Mouse (Mus musculus) ES-Bruce4 (cell line): ENCODE data around the gene Crebrf. TPM values are rescaled to one million over a fixed set of nuclear protein-coding genes. Genes with fewer than 3 reads are reported as not detected.

Experiments used
- H3K27ac ChIP-seq: 2 replicates; pipeline ENCODE4 v1.5.1; 2012; ENCODE audit warnings: low read length, inconsistent platforms; ENCODE audit not compliant: insufficient read depth
- H3K27me3 ChIP-seq: 2 replicates; pipeline ENCODE4 v1.6.1; 2012; ENCODE audit warnings: mild to moderate bottlenecking, low read length, inconsistent platforms; ENCODE audit not compliant: control insufficient read depth, poor library complexity, insufficient read depth, severe bottlenecking
- H3K36me3 ChIP-seq: 2 replicates; pipeline ENCODE4 v1.6.1; 2012; ENCODE audit warnings: inconsistent platforms, mild to moderate bottlenecking, low read length, moderate library complexity; ENCODE audit not compliant: control insufficient read depth, poor library complexity, insufficient read depth, severe bottlenecking
- H3K4me1 ChIP-seq: one replicate; pipeline ENCODE4 v1.8.1; 2011; ENCODE audit warnings: low read length; ENCODE audit not compliant: control insufficient read depth, insufficient read depth
- H3K4me3 ChIP-seq: 2 replicates; pipeline ENCODE4 v1.5.1; 2011; ENCODE audit warnings: low read depth, mild to moderate bottlenecking, low read length
- H3K9ac ChIP-seq: 2 replicates; pipeline ENCODE4 v1.6.1; 2012; ENCODE audit warnings: low read depth, mild to moderate bottlenecking, inconsistent platforms; ENCODE audit not compliant: poor library complexity, severe bottlenecking
- H3K9me3 ChIP-seq: replicated peaks from 2 replicates; pipeline ENCODE4 v1.6.1; 2012; ENCODE audit warnings: mild to moderate bottlenecking, low read length, inconsistent platforms; ENCODE audit not compliant: control insufficient read depth, poor library complexity, insufficient read depth, severe bottlenecking
- CTCF ChIP-seq: IDR thresholded peaks from one replicate; pipeline ENCODE4 v1.8.1; 2011; ENCODE audit warnings: low read depth, low read length
- EP300 ChIP-seq: IDR thresholded peaks from 2 replicates; pipeline ENCODE4 v1.6.1; 2011; ENCODE audit warnings: low read depth, low read length; ENCODE audit not compliant: insufficient read depth
- POLR2A ChIP-seq: IDR thresholded peaks from one replicate; pipeline ENCODE4 v1.8.1; 2011; ENCODE audit warnings: low read length; ENCODE audit not compliant: insufficient read depth
- polyA plus RNA-seq: library from polyadenylated mRNA; stranded (reverse); fragments of >200 nt; gene quantifications from 2 replicates; pipeline ENCODE4 v1.2.4, GENCODE M21; 2011; ENCODE audit warnings: low read depth; ENCODE audit not compliant: missing spikeins, insufficient read depth, insufficient read length

The Crebrf gene
- 18.6 and 21.4 TPM in 2 replicates for polyA plus RNA-seq

DNA sequence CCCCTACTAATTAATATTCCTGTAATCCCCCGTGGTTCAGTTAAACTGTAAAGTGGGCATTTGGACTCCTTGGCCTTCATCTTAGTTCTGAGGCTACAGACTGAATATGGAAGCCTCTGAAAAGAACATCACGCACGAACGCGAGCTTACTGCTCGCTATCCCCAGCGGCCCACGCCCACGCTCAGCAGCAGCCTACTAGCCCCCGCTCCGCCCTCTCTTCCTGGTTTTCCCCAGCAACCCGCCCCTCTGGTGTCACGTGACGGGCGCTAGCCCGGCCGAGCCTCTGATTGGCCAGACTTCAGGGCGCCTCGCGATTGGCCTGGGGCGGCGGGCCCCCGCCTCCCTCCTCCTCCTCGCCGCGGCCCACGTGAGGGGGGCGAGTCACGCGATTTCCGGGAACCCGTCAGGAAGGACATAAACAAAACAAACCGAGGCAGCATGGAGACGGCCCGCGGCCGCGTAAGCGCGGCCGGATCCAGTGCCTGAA is at the start of gene Crebrf:
Crebrf (plus strand) TSS at position 380 of the 488 bp plus-strand sequence.
- no peak for TF ChIP-seq CTCF
- peak; percentile 86 for TF ChIP-seq POLR2A
- Histone ChIP-seq H3K9me3 (no peaks in the 10 kb centered on the region), H3K36me3 (no peaks in the 10 kb centered on the region), H3K4me1 (no peaks in the 10 kb centered on the region), H3K27ac (0 out of 2 replicates have a peak within 1 kb of the TSS, but pooled peaks have one; percentile 30), H3K9ac (peak within 1 kb of the TSS; percentile 93), H3K4me3 (peak within 1 kb of the TSS; percentile 95), H3K27me3 (no peaks in the 10 kb centered on the region)

DNA sequence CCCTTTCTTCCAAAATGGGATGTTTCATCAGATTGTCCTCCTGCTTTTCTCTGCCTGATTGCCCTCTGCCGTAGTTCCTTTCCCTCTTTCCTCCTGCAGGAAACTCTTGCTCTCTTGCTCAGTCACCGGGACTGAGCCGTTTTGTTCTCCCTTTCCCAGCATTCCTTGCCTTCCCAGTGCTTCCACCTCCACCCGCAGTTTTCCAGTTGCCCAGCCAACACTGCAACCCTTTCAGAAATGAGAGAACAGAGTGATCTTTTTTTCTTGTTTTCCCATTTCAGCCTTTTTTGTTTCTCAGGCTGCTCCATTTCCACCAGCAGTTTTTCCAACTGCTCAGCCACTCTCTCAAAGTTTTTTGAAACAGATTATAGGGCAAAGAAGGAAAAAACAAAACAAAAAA is 44.2 kb upstream of the Crebrf start:
- no peaks in the 10 kb centered on the region for H3K4me1 ChIP-seq
- H3K4me3 ChIP-seq = no peak overlapping the region
- no peaks in the 10 kb centered on the region for H3K36me3 ChIP-seq
- no peak overlapping the region for H3K9ac ChIP-seq
- no peaks in the 10 kb centered on the region for H3K9me3 ChIP-seq
- no peak overlapping the region for H3K27ac ChIP-seq
- no peaks in the 10 kb centered on the region for H3K27me3 ChIP-seq
- TF ChIP-seq CTCF = no peak

DNA sequence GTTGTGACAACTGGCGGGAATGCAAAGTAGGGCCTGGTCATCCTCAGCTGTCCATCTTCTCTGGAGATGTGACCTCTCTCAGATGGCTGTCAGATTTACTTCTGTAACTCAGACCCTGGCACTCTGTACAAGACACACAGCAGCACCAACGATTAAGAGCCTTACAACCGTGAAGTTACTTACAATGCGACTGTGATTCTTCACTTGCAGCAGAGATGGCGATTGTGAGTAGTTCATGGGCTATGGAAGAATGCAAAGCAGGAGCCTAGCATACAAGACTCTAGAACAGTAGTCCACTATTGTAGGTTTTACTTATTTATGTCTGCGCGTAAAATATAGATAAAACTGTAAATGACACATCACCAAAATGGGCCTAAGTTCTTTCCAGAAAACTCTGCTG is 39.6 kb upstream of the Crebrf start:
- no peaks in the 10 kb centered on the region for H3K27me3 ChIP-seq
- H3K9ac ChIP-seq = no peak overlapping the region
- H3K4me1 ChIP-seq = no peaks in the 10 kb centered on the region
- H3K27ac ChIP-seq = no peak overlapping the region
- no peaks in the 10 kb centered on the region for H3K9me3 ChIP-seq
- 0 out of 2 replicates have a peak overlapping the region, but pooled peaks have one; percentile 4 for H3K4me3 ChIP-seq
- H3K36me3 ChIP-seq = no peaks in the 10 kb centered on the region
- no peak for TF ChIP-seq CTCF
- no peak for TF ChIP-seq EP300
- TF ChIP-seq POLR2A = no peak

DNA sequence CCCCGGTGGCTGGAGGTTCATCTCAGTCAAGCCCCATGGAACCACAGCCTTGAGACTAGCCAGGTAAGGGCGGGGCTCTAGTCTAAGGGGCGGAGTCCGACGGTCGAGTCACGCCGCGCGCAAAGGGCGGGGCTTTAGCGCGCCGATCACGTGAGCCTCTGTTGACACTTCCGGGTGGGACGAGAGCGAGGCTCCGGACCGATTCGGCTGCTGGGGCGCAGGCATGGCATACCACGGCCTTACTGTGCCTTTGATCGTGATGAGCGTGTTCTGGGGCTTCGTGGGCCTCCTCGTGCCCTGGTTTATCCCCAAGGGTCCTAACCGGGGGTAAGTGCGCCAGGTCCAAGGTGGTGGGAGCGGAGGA is 39.2 kb upstream of the Crebrf start:
- Histone ChIP-seq H3K36me3 (no peaks in the 10 kb centered on the region), H3K9me3 (no peaks in the 10 kb centered on the region), H3K9ac (peak overlapping the region; percentile 52), H3K4me1 (no peaks in the 10 kb centered on the region), H3K4me3 (peak overlapping the region; percentile 90), H3K27me3 (no peaks in the 10 kb centered on the region), H3K27ac (0 out of 2 replicates have a peak overlapping the region, but pooled peaks have one; percentile 24)
- 0 out of 2 replicates have a peak, but pooled peaks have one; percentile 20 for TF ChIP-seq EP300
- TF ChIP-seq POLR2A = peak; percentile 69
- TF ChIP-seq CTCF = no peak

DNA sequence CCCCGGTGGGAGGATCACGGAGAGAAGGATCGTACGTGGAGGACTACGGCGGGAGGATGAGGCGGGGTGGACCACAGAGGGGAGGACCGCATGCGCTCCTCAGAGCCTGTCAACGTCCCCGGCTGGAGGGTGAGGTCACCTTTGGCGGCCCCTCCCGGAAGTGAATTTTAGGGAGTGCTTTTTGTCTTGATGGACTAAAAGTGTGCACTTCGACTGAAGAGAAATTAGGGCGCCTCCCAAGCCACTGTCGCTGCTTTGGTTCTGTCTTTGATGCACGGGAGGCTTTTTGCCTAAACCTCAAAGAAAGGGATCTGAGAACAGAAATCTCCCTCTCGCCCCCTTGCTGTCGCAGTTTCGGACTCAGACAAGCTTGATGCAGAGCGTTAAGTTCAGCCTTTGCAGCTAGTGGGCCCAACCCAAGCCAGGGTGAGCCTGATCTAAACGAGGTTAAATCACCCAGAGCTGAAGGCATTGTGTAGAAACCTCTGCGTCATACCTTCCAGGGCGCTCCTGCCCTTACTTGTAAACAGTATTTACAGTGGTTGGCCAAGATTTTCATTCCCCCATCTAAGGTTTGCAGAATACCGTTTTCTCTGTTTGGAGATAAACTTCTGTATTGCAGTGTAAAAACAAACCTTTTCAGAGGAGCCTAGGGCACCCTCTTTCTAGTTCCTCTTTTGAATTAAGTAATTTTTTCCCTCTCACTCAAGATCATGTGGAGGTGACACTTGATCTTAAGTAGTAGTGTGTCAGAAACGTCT is 38.7 kb upstream of the Crebrf start:
- Histone ChIP-seq H3K27me3 (no peaks in the 10 kb centered on the region), H3K9ac (peak overlapping the region; percentile 52), H3K27ac (peak overlapping the region; percentile 24; the same call in 1 of the 2 replicates), H3K36me3 (no peaks in the 10 kb centered on the region), H3K4me3 (peak overlapping the region; percentile 90), H3K9me3 (no peaks in the 10 kb centered on the region), H3K4me1 (no peaks in the 10 kb centered on the region)
- TF ChIP-seq POLR2A (no peak), CTCF (no peak), EP300 (no peak)
